Mouse (Mus musculus) ES-Bruce4 (cell line): ENCODE measurements around the gene Fndc3b.

Experiments used
- CTCF ChIP-seq: IDR thresholded peaks from one replicate; pipeline ENCODE4 v1.8.1; 2011; ENCODE audit warnings: low read depth, low read length
- EP300 ChIP-seq: IDR thresholded peaks from 2 replicates; pipeline ENCODE4 v1.6.1; 2011; ENCODE audit warnings: low read depth, low read length; ENCODE audit not compliant: insufficient read depth

GRCm38 (mm10) chr3:27529221-27530051, 181.7 kb downstream of the Fndc3b start:
- TF ChIP-seq CTCF = no peak
- TF ChIP-seq EP300 = 0 out of 2 replicates have a peak, but pooled peaks have one; percentile 30
